Mouse (Mus musculus): ENCODE results near the gene Trub1.

GRCm38 (mm10) chr19:57479886-57480655 lies 27.4 kb downstream of the Trub1 start:
- TF ChIP-seq POLR2A (IDR thresholded peaks at IDR 0.05; ENCODE audit: insufficient read length, low read depth), result no peak
- no peak for TF ChIP-seq USF1 (IDR thresholded peaks at IDR 0.05; ENCODE audit: low read depth)
- no peak for TF ChIP-seq POLR2AphosphoS2 (IDR thresholded peaks at IDR 0.05; ENCODE audit: insufficient read length, low read depth)
